Comparison of ENCODE assay signal across 16 mouse cellular contexts in the genomic region with DNA sequence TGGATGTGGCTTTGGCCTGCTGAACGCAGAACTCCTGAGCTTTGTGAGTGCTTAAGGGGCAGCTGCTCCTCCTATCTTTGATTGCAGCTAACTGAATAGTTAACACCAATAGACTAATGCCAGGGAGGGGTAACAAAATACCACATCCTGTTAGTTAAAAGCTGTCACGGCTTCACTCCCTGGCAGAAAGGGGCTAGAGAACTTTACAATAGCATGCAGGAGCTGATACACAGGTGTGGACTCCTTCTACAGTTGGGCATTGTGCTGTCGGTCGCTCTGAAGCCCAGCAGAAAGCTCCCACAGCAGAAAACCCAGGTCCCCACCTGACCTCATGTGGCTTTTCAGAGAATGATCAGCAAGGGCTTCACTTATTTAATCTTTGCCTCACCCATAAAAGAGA.
DNase-seq lines count a peak whose midpoint lies in the region; ATAC-seq lines count a peak whose summit lies in the region.
"Had no signal": no experiment of that assay in that cellular context is flagged by ENCODE, and none has a peak within 500 bp of the region (broad histone marks: within the 10 kb centered on the region; RNA-seq: fewer than 3 reads in every experiment).

No protein-coding gene starts in this region.

- H3K4me1 ChIP-seq in hindbrain, embryonic 13.5 days (replicated peaks): peaks cover 25% of the 10 kb centered on the region
- H3K4me1 ChIP-seq in hindbrain, embryonic 10.5 days (replicated peaks): peaks cover 28% of the 10 kb centered on the region

- WGBS in hindbrain, embryonic 13.5 days: 73% methylated on average over 4 of the region's 4 CpGs
- 73% methylated on average over 4 of the region's 4 CpGs for WGBS in hindbrain, embryonic 10.5 days

- peaks cover 4% of the 10 kb centered on the region; the same call in 1 of the 2 replicates for H3K36me3 ChIP-seq in hindbrain, embryonic 13.5 days
- 0 out of 2 replicates have a peak, but pooled peaks cover 3% of the 10 kb centered on the region for H3K36me3 ChIP-seq in hindbrain, embryonic 10.5 days
- H3K36me3 ChIP-seq: forebrain, embryonic 12.5 days; limb, embryonic 15.5 days had no signal

- H3K27me3 ChIP-seq in hindbrain, embryonic 13.5 days: no peaks in the 10 kb centered on the region
- no peaks in the 10 kb centered on the region for H3K27me3 ChIP-seq in hindbrain, embryonic 10.5 days (ENCODE audit: insufficient read depth, poor library complexity, severe bottlenecking)
- H3K27me3 ChIP-seq: embryonic facial prominence, embryonic 12.5 days; forebrain, embryonic 12.5 days; limb, embryonic 15.5 days had no signal

- H3K4me3 ChIP-seq in hindbrain, embryonic 13.5 days: no peak overlapping the region
- no peak overlapping the region for H3K4me3 ChIP-seq in hindbrain, embryonic 10.5 days
- H3K4me3 ChIP-seq: embryonic facial prominence, embryonic 12.5 days; forebrain, embryonic 12.5 days; limb, embryonic 15.5 days had no signal

- no peak for DNase-seq in hindbrain, embryonic 10.5 days (ENCODE audit: low spot score)
- DNase-seq in CD4-positive helper T cell, adult 2 months (ENCODE audit: low read depth, low spot score): peak; percentile 72
- peak; percentile 48 to 57 for DNase-seq in natural killer cell, adult 2 months (ENCODE audit: low spot score in 2 of 2)
- no peak for DNase-seq in right cerebral cortex, postnatal 4 days
- DNase-seq in embryo, embryonic 11 days: no peak
- no peak for DNase-seq in left cerebral cortex, adult 9 months (ENCODE audit: low spot score in 2 of 2)
- DNase-seq: adrenal gland, postnatal 25 days; cerebellum, adult 8-10 months; heart, postnatal 36 days; kidney, adult 11 months; lung, postnatal 14 days had no signal

- peak overlapping the region; percentile 40 for H3K27ac ChIP-seq in hindbrain, embryonic 13.5 days
- H3K27ac ChIP-seq in hindbrain, embryonic 10.5 days: no peak overlapping the region
- H3K27ac ChIP-seq: embryonic facial prominence, embryonic 12.5 days; forebrain, embryonic 12.5 days; limb, embryonic 15.5 days had no signal

- H3K9me3 ChIP-seq in hindbrain, embryonic 13.5 days: no peaks in the 10 kb centered on the region
- H3K9me3 ChIP-seq in hindbrain, embryonic 10.5 days: no peaks in the 10 kb centered on the region
- H3K9me3 ChIP-seq: embryonic facial prominence, embryonic 12.5 days; forebrain, embryonic 12.5 days; limb, embryonic 15.5 days had no signal

- no peak for ATAC-seq in hindbrain, embryonic 13.5 days (ENCODE audit: low FRiP score)
- ATAC-seq in common myeloid progenitor, adult 5-6 weeks (replicated peaks; ENCODE audit: low read depth, poor library complexity, severe bottlenecking): peak; percentile 65

- H3K9ac ChIP-seq in hindbrain, embryonic 13.5 days: no peak overlapping the region
- H3K9ac ChIP-seq: embryonic facial prominence, embryonic 12.5 days; forebrain, embryonic 12.5 days; limb, embryonic 15.5 days had no signal

- H3K4me2 ChIP-seq in hindbrain, embryonic 13.5 days: no peak overlapping the region
- H3K4me2 ChIP-seq: embryonic facial prominence, embryonic 12.5 days; forebrain, embryonic 12.5 days; limb, embryonic 15.5 days had no signal

Comparison
In these comparisons a context has a peak if more than half of its experiments do, and no peak if none do; other contexts are left out.
1. DNase-seq: peak in CD4-positive helper T cell, adult 2 months (single experiment) and natural killer cell, adult 2 months (2 of 2); none in hindbrain, embryonic 10.5 days (single experiment), right cerebral cortex, postnatal 4 days (single experiment), embryo, embryonic 11 days (single experiment) and left cerebral cortex, adult 9 months (0 of 2).